ENCODE assay signal across 8 mouse cellular contexts in genomic region chr7:99355731-99356131, GRCm38 (mm10). TPM values are rescaled to one million over a fixed set of nuclear protein-coding genes. Genes with fewer than 3 reads are reported as not detected.
DNase-seq lines count a peak whose midpoint lies in the region; ATAC-seq and TF ChIP-seq lines count a peak whose summit lies in the region.

No protein-coding gene starts in this region.

- H3K36me3 ChIP-seq in hindbrain, postnatal 0 days (ENCODE audit: insufficient read depth, low read length): no peaks in the 10 kb centered on the region

- peak; percentile 92 for DNase-seq in Muller cell, postnatal 12 days (ENCODE audit: inconsistent ontology term)
- peak; percentile 77 for DNase-seq in embryo, embryonic 11.5 days (ENCODE audit: low read depth, low spot score)
- DNase-seq in gastrocnemius, postnatal 14 days: peak; percentile 83
- peak; percentile 85 for DNase-seq in hindbrain, postnatal 0 days (ENCODE audit: low spot score)
- peak; percentile 38 to 69 for DNase-seq in left cerebral cortex, adult 8-10 months (ENCODE audit: low spot score in 2 of 2)
- DNase-seq in lung, postnatal 4 days: peak; percentile 84 to 92
- peak; percentile 79 for DNase-seq in skeletal muscle tissue, adult 2 months (ENCODE audit: low read depth, low spot score)
- no peak for DNase-seq in T-cell, adult 2 months (ENCODE audit: low spot score)

- no peak for TF ChIP-seq CTCF in hindbrain, postnatal 0 days (IDR thresholded peaks at IDR 0.05; ENCODE audit: low read depth)

- no peaks in the 10 kb centered on the region for H3K9me3 ChIP-seq in hindbrain, postnatal 0 days (ENCODE audit: low read length)

- WGBS in hindbrain, postnatal 0 days: 8% methylated on average over 7 of the region's 7 CpGs

- peak overlapping the region; percentile 27 for H3K4me2 ChIP-seq in hindbrain, postnatal 0 days (ENCODE audit: low read depth, low read length)

- H3K4me1 ChIP-seq in hindbrain, postnatal 0 days (ENCODE audit: insufficient read depth, low read length): peaks cover 48% of the 10 kb centered on the region

- H3K4me3 ChIP-seq in hindbrain, postnatal 0 days (ENCODE audit: low read length): no peak overlapping the region

- H3K9ac ChIP-seq in hindbrain, postnatal 0 days (replicated peaks; ENCODE audit: low read length): no peak overlapping the region; the same call in none of the 2 replicates

- no peaks in the 10 kb centered on the region for H3K27me3 ChIP-seq in hindbrain, postnatal 0 days (ENCODE audit: insufficient read depth, low read length)

- intact Hi-C loops in gastrocnemius, postnatal 14 days (cut with DNase I; ENCODE audit: low total_unique reads): no loop called here

- peak overlapping the region; percentile 76 for H3K27ac ChIP-seq in hindbrain, postnatal 0 days

- ATAC-seq in hindbrain, postnatal 0 days: no peak

RNA-seq across cellular contexts. Expression of gene Serpinh1, which starts 2.7 kb away (rescaled TPM):
- 100 to 1,000 TPM; 190 to 248 TPM for total RNA-seq in gastrocnemius, postnatal 14 days (2021)
- total RNA-seq in hindbrain, postnatal 0 days (2014; rRNA removed): 214 and 215 TPM in 2 replicates
- polyA plus RNA-seq in hindbrain, postnatal 0 days (2015; fragmentation: Nextera tagmentation; extraction: Ambion mirVana): 161 TPM in 2 replicates
- total RNA-seq in left cerebral cortex, adult 8-10 months (2022): 10 to 100 TPM; 14.7 to 18.3 (median 16.6) TPM

RNA-seq across cellular contexts. Expression of gene Gdpd5, which starts 25.5 kb away (rescaled TPM):
- 1 to 10 TPM; 7.4 to 8.5 TPM for total RNA-seq in gastrocnemius, postnatal 14 days (2021)
- 40.5 and 47.6 TPM in 2 replicates for total RNA-seq in hindbrain, postnatal 0 days (2014; rRNA removed)
- polyA plus RNA-seq in hindbrain, postnatal 0 days (2015; fragmentation: Nextera tagmentation; extraction: Ambion mirVana): 26.7 and 26.8 TPM in 2 replicates
- total RNA-seq in left cerebral cortex, adult 8-10 months (2022): 10 to 100 TPM; 38.3 to 48.7 (median 40.9) TPM

Comparison
In these comparisons a context has a peak if more than half of its experiments do, and no peak if none do; other contexts are left out.
1. RNA of gene Serpinh1, which starts 2.7 kb away (total RNA-seq): 190 to 248 TPM in gastrocnemius, postnatal 14 days and 214 to 215 TPM in hindbrain, postnatal 0 days; 14.7 to 18.3 TPM in left cerebral cortex, adult 8-10 months; every median in the first group is over 4 times any median in the second.